Mouse (Mus musculus) layer of hippocampus, adult 9-10 months (tissue): ENCODE measurements at regions not wholly inside any gene's neighbourhood (a gene's known extent, or its start where the extent isn't known, plus 50 kb on each side); places are given as distances from the start of the nearest gene placed in this dataset.
"Not testable (repeated sequence)": the region's sequence is repeated elsewhere in the genome, so short reads cannot be mapped to it uniquely, and the experiment has no call there.

Experiments used
- DNase-seq: peaks from one replicate; pipeline ENCODE4 v3.0.0; 2022; ENCODE audit warnings: low spot score

- no peak for DNase-seq
Observed at GRCm38 (mm10) chr2:100918122-100918521, 706.4 kb upstream of the Rag2 start.

- no peak for DNase-seq
Observed at GRCm38 (mm10) chr2:100919537-100920212, 704.8 kb upstream of the Rag2 start.

- not testable (repeated sequence) for DNase-seq
Observed at GRCm38 (mm10) chr2:100948632-100949031, 675.9 kb upstream of the Rag2 start.

GRCm38 (mm10) chr2:100959412-100959811 is 665.1 kb upstream of the Rag2 start:
- DNase-seq: no peak

GRCm38 (mm10) chr2:100964584-100964983 is 659.9 kb upstream of the Rag2 start:
- no peak for DNase-seq

- DNase-seq: no peak
Observed at GRCm38 (mm10) chr2:100977202-100977601, 647.3 kb upstream of the Rag2 start.

- DNase-seq: no peak
Observed at GRCm38 (mm10) chr2:100982362-100982761, 642.2 kb upstream of the Rag2 start.

- DNase-seq: no peak
Observed at GRCm38 (mm10) chr2:101015353-101015752, 609.2 kb upstream of the Rag2 start.

- DNase-seq: no peak
Observed at GRCm38 (mm10) chr2:101019384-101019783, 605.1 kb upstream of the Rag2 start.

- DNase-seq: no peak
Observed at GRCm38 (mm10) chr2:101021515-101021914, 603.0 kb upstream of the Rag2 start.

GRCm38 (mm10) chr2:101043050-101043449 is 581.5 kb upstream of the Rag2 start:
- no peak for DNase-seq

GRCm38 (mm10) chr2:101062939-101063338 is 561.6 kb upstream of the Rag2 start:
- DNase-seq: no peak

GRCm38 (mm10) chr2:101074990-101075389 is 549.5 kb upstream of the Rag2 start:
- no peak for DNase-seq

- no peak for DNase-seq
Observed at GRCm38 (mm10) chr2:101080231-101080630, 544.3 kb upstream of the Rag2 start.

GRCm38 (mm10) chr2:101083813-101084212 is 540.7 kb upstream of the Rag2 start:
- DNase-seq: no peak

GRCm38 (mm10) chr2:101084648-101085047 is 539.9 kb upstream of the Rag2 start:
- no peak for DNase-seq

- no peak for DNase-seq
Observed at GRCm38 (mm10) chr2:101107183-101107872, 517.2 kb upstream of the Rag2 start.

GRCm38 (mm10) chr2:101136867-101137266 is 487.7 kb upstream of the Rag2 start:
- no peak for DNase-seq

GRCm38 (mm10) chr2:101139931-101140330 is 484.6 kb upstream of the Rag2 start:
- DNase-seq: no peak

GRCm38 (mm10) chr2:101156755-101157271 is 467.7 kb upstream of the Rag2 start:
- no peak for DNase-seq

GRCm38 (mm10) chr2:101159276-101159675 is 465.2 kb upstream of the Rag2 start:
- peak; percentile 65 for DNase-seq

GRCm38 (mm10) chr2:101165942-101166341 is 458.6 kb upstream of the Rag2 start:
- DNase-seq: no peak

GRCm38 (mm10) chr2:101172806-101173205 is 451.7 kb upstream of the Rag2 start:
- no peak for DNase-seq
